Mouse (Mus musculus) CH12.LX (cell line): ENCODE data around the gene Dip2a.

Experiments
- CTCF ChIP-seq, 2 experiments: IDR thresholded peaks in 1 of 2; conservative IDR thresholded peaks in 1 of 2; 2 replicates each; pipeline ENCODE4 v1.5.1; 2011 to 2012; ENCODE audit warnings: low read depth in 2 of 2, low read length in 2 of 2, improper control_type of control experiment in 1 of 2, inconsistent platforms in 1 of 2, mild to moderate bottlenecking in 1 of 2, moderate library complexity in 1 of 2
- ELF1 ChIP-seq: IDR thresholded peaks from 2 replicates; pipeline ENCODE4 v1.6.1; 2014; ENCODE audit warnings: low read depth, mild to moderate bottlenecking, inconsistent platforms, low read length, improper control_type of control experiment
- JUND ChIP-seq: conservative IDR thresholded peaks from 2 replicates; pipeline ENCODE4 v1.6.1; 2011; ENCODE audit warnings: low read depth, low read length, improper control_type of control experiment
- POLR2A ChIP-seq: IDR thresholded peaks from 2 replicates; pipeline ENCODE4 v1.6.1; 2011; ENCODE audit warnings: low read depth, mild to moderate bottlenecking, improper control_type of control experiment, low read length
- TCF12 ChIP-seq: IDR thresholded peaks from 2 replicates; pipeline ENCODE4 v1.6.1; 2014; ENCODE audit warnings: low read depth, mild to moderate bottlenecking, inconsistent platforms, low read length, improper control_type of control experiment
- ZC3H11A ChIP-seq: IDR thresholded peaks from 2 replicates; pipeline ENCODE4 v1.6.1; 2012; ENCODE audit warnings: low read depth, mild to moderate bottlenecking, inconsistent platforms, low read length, improper control_type of control experiment
- ZNF384 ChIP-seq: IDR thresholded peaks from 2 replicates; pipeline ENCODE4 v1.6.1; 2012; ENCODE audit warnings: low read depth, low read length, improper control_type of control experiment, inconsistent platforms

- no peak for TF ChIP-seq POLR2A
- no peak for TF ChIP-seq TCF12
- no peak for TF ChIP-seq JUND
- no peak for TF ChIP-seq ELF1
- TF ChIP-seq ZNF384 = no peak
- TF ChIP-seq CTCF (conservative IDR thresholded peaks at IDR 0.05 in 1 of 2, IDR thresholded peaks at IDR 0.05 in 1 of 2; ENCODE audit: low read depth in 2 of 2, low read length in 2 of 2) = no peak
- no peak for TF ChIP-seq ZC3H11A
Observed at GRCm38 (mm10) chr10:76214161-76214560, 130.9 kb downstream of the Dip2a start.
